Mouse (Mus musculus) CH12.LX (cell line): ENCODE results near the gene Plekhh3. TPM values are rescaled to one million over a fixed set of nuclear protein-coding genes. Genes with fewer than 3 reads are reported as not detected.

Experiments
- DNase-seq: peaks from one replicate; pipeline ENCODE4 v3.0.0-alpha.2; 2013; ENCODE audit errors: extremely low read depth
- H3K27ac ChIP-seq: 2 replicates; pipeline ENCODE4 v1.5.1; 2012; ENCODE audit warnings: low read depth, mild to moderate bottlenecking, control low read depth, moderate library complexity; ENCODE audit not compliant: insufficient read depth
- H3K27me3 ChIP-seq: replicated peaks from 2 replicates; pipeline ENCODE3; 2012; ENCODE audit warnings: inconsistent platforms
- H3K36me3 ChIP-seq, 2 experiments: replicated peaks in 1 of 2; 2 replicates each; pipeline versions ENCODE3 to v1.6.1; 2012; ENCODE audit warnings: inconsistent platforms in 1 of 2, low read length in 1 of 2, mild to moderate bottlenecking in 1 of 2, mixed read lengths in 1 of 2, moderate library complexity in 1 of 2; ENCODE audit not compliant: control insufficient read depth in 1 of 2, insufficient read depth in 1 of 2
- H3K4me1 ChIP-seq, 2 experiments: 2 replicates each; pipeline ENCODE4 v1.6.1; 2012; ENCODE audit warnings: inconsistent platforms in 1 of 2, moderate library complexity in 1 of 2; ENCODE audit not compliant: insufficient read depth in 2 of 2, control insufficient read depth in 1 of 2
- H3K4me2 ChIP-seq: 2 replicates; pipeline ENCODE4 v1.6.1; 2012; ENCODE audit warnings: low read depth, mild to moderate bottlenecking, control low read depth; ENCODE audit not compliant: poor library complexity, insufficient read depth, severe bottlenecking
- H3K4me3 ChIP-seq, 3 experiments: fragments of 150-350 bp in 1 of 3; sonication (generic) in 1 of 3; replicated peaks in 1 of 3; 2 replicates each; pipeline versions ENCODE3 to v1.5.1; 2011 to 2012; ENCODE audit warnings: low read depth in 2 of 3, low read length in 2 of 3, mild to moderate bottlenecking in 2 of 3, moderate library complexity in 2 of 3, control low read depth in 1 of 3, improper control_type of control experiment in 1 of 3, inconsistent platforms in 1 of 3, mixed read lengths in 1 of 3; ENCODE audit not compliant: poor library complexity in 1 of 3
- H3K79me2 ChIP-seq: replicated peaks from 2 replicates; pipeline ENCODE4 v1.6.1; 2012; ENCODE audit warnings: mild to moderate bottlenecking, moderate library complexity; ENCODE audit not compliant: control insufficient read depth, poor library complexity, insufficient read depth, severe bottlenecking; ENCODE audit errors: extremely low read depth
- H3K9ac ChIP-seq: 2 replicates; pipeline ENCODE4 v1.6.1; 2012; ENCODE audit warnings: low read depth, mild to moderate bottlenecking, control low read depth, moderate library complexity; ENCODE audit not compliant: insufficient read depth
- H3K9me3 ChIP-seq: replicated peaks from 2 replicates; pipeline ENCODE3; 2012; ENCODE audit warnings: low read length, inconsistent platforms, mixed read lengths
- CHD1 ChIP-seq: IDR thresholded peaks from 2 replicates; pipeline ENCODE4 v1.6.1; 2012; ENCODE audit warnings: low read depth, low read length, improper control_type of control experiment, inconsistent platforms
- CHD2 ChIP-seq: IDR thresholded peaks from 2 replicates; pipeline ENCODE4 v1.6.1; 2011; ENCODE audit warnings: low read length, improper control_type of control experiment
- CTCF ChIP-seq, 2 experiments: IDR thresholded peaks in 1 of 2; conservative IDR thresholded peaks in 1 of 2; 2 replicates each; pipeline ENCODE4 v1.5.1; 2011 to 2012; ENCODE audit warnings: low read depth in 2 of 2, low read length in 2 of 2, improper control_type of control experiment in 1 of 2, inconsistent platforms in 1 of 2, mild to moderate bottlenecking in 1 of 2, moderate library complexity in 1 of 2
- ELF1 ChIP-seq: IDR thresholded peaks from 2 replicates; pipeline ENCODE4 v1.6.1; 2014; ENCODE audit warnings: low read depth, mild to moderate bottlenecking, inconsistent platforms, low read length, improper control_type of control experiment
- GABPA ChIP-seq: IDR thresholded peaks from 2 replicates; pipeline ENCODE4 v1.6.1; 2012; ENCODE audit warnings: low read depth, low read length, improper control_type of control experiment, inconsistent platforms; ENCODE audit not compliant: insufficient replicate concordance
- JUND ChIP-seq: conservative IDR thresholded peaks from 2 replicates; pipeline ENCODE4 v1.6.1; 2011; ENCODE audit warnings: low read depth, low read length, improper control_type of control experiment
- MEF2A ChIP-seq: IDR thresholded peaks from 2 replicates; pipeline ENCODE4 v1.6.1; 2014; ENCODE audit warnings: low read depth, mild to moderate bottlenecking, inconsistent platforms, low read length, improper control_type of control experiment, borderline replicate concordance
- NELFE ChIP-seq: IDR thresholded peaks from 2 replicates; pipeline ENCODE4 v1.6.1; 2011; ENCODE audit warnings: low read depth, low read length, improper control_type of control experiment
- NRF1 ChIP-seq: IDR thresholded peaks from 2 replicates; pipeline ENCODE4 v1.6.1; 2014; ENCODE audit warnings: low read depth, mild to moderate bottlenecking, inconsistent platforms, low read length, improper control_type of control experiment, moderate library complexity
- POLR2A ChIP-seq: IDR thresholded peaks from 2 replicates; pipeline ENCODE4 v1.6.1; 2011; ENCODE audit warnings: low read depth, mild to moderate bottlenecking, improper control_type of control experiment, low read length
- POLR2AphosphoS2 ChIP-seq: IDR thresholded peaks from 2 replicates; pipeline ENCODE4 v1.6.1; 2011; ENCODE audit warnings: low read depth, low read length, improper control_type of control experiment
- RCOR1 ChIP-seq: conservative IDR thresholded peaks from 2 replicates; pipeline ENCODE4 v1.6.1; 2012; ENCODE audit warnings: low read depth, mild to moderate bottlenecking, inconsistent platforms, low read length, improper control_type of control experiment
- SIN3A ChIP-seq: IDR thresholded peaks from 2 replicates; pipeline ENCODE4 v1.6.1; 2012; ENCODE audit warnings: low read length, improper control_type of control experiment, inconsistent platforms
- TBP ChIP-seq: conservative IDR thresholded peaks from 2 replicates; pipeline ENCODE4 v1.6.1; 2011; ENCODE audit warnings: low read depth, low read length, improper control_type of control experiment
- TCF12 ChIP-seq: IDR thresholded peaks from 2 replicates; pipeline ENCODE4 v1.6.1; 2014; ENCODE audit warnings: low read depth, mild to moderate bottlenecking, inconsistent platforms, low read length, improper control_type of control experiment
- USF1 ChIP-seq: IDR thresholded peaks from 2 replicates; pipeline ENCODE4 v1.6.1; 2014; ENCODE audit warnings: low read depth, mild to moderate bottlenecking, inconsistent platforms, low read length, improper control_type of control experiment
- ZC3H11A ChIP-seq: IDR thresholded peaks from 2 replicates; pipeline ENCODE4 v1.6.1; 2012; ENCODE audit warnings: low read depth, mild to moderate bottlenecking, inconsistent platforms, low read length, improper control_type of control experiment
- dilution Hi-C: fragments of 300-500 bp; cut with MboI; formaldehyde crosslinking; loops from 2 replicates; pipeline ENCODE4 v1.14.3; 2020; ENCODE audit warnings: low sequenced_read_pairs; ENCODE audit not compliant: extremely low pct_unique_long_range_greater_than_20kb, extremely low pct_ligation_motif_present
- in situ Hi-C: fragments of 300-500 bp; cut with MboI; formaldehyde crosslinking; loops from 3 replicates; pipeline ENCODE4 v1.14.3; 2019; ENCODE audit warnings: low sequenced_read_pairs, low pct_ligation_motif_present, low pct_unique_long_range_greater_than_20kb, mixed read lengths
- polyA plus RNA-seq: library from polyadenylated mRNA; unstranded; fragments of >175 nt; gene quantifications from 2 replicates; pipeline ENCODE4 v1.2.1, GENCODE M21; 2012; ENCODE audit warnings: low read depth; ENCODE audit not compliant: insufficient read length
- total RNA-seq, 2 experiments: library from RNA; depleted of rRNA; stranded (reverse); fragments of 300-350 nt in 1 of 2; fragments of >200 nt in 1 of 2; gene quantifications; 2 replicates each; pipeline ENCODE4 v1.2.3; 2012 to 2014

Plekhh3 gene
- total and polyA plus RNA-seq, 3 experiments: 2.9 to 20.3 (median 5.0) TPM

GRCm38 (mm10) chr11:101190181-101190912, 19.2 kb upstream of the Plekhh3 start:
- dilution Hi-C loops (no loop called here), in situ Hi-C loops (no loop called here)
- Histone ChIP-seq H3K4me2 (no peak overlapping the region), H3K27me3 (no peaks in the 10 kb centered on the region), H3K9ac (no peak overlapping the region), H3K4me3 (no peak overlapping the region), H3K79me2 (no peaks in the 10 kb centered on the region), H3K4me1 (peaks cover 15 to 34% of the 10 kb centered on the region in 2 experiments), H3K36me3 (peaks cover 58 to 97% of the 10 kb centered on the region in 2 experiments), H3K27ac (no peak overlapping the region), H3K9me3 (no peaks in the 10 kb centered on the region)
- TF ChIP-seq CTCF (conservative IDR thresholded peaks at IDR 0.05 in 1 of 2, IDR thresholded peaks at IDR 0.05 in 1 of 2; ENCODE audit: low read depth in 2 of 2, low read length in 2 of 2) (no peak), POLR2A (no peak), RCOR1 (no peak), GABPA (no peak)
- no peak for DNase-seq

GRCm38 (mm10) chr11:101189495-101190180, 18.5 kb upstream of the Plekhh3 start:
- Histone ChIP-seq H3K9me3 (no peaks in the 10 kb centered on the region), H3K4me1 (peaks cover 11 to 27% of the 10 kb centered on the region in 2 experiments), H3K79me2 (no peaks in the 10 kb centered on the region), H3K9ac (no peak overlapping the region), H3K4me3 (no peak overlapping the region), H3K27ac (no peak overlapping the region), H3K27me3 (no peaks in the 10 kb centered on the region), H3K36me3 (peaks cover 65 to 99% of the 10 kb centered on the region in 2 experiments), H3K4me2 (no peak overlapping the region)
- no peak for TF ChIP-seq RCOR1
- no peak for TF ChIP-seq POLR2AphosphoS2
- no peak for TF ChIP-seq JUND
- no peak for TF ChIP-seq GABPA
- no peak for TF ChIP-seq TCF12
- no peak for TF ChIP-seq ELF1
- TF ChIP-seq ZC3H11A: no peak
- no peak for TF ChIP-seq TBP
- TF ChIP-seq USF1: no peak
- TF ChIP-seq NELFE: no peak
- no peak for TF ChIP-seq NRF1
- no peak for TF ChIP-seq CHD1
- TF ChIP-seq CHD2: no peak
- TF ChIP-seq SIN3A: no peak
- TF ChIP-seq MEF2A: no peak
- dilution Hi-C loops (no loop called here), in situ Hi-C loops (no loop called here)
- DNase-seq: no peak
